Mouse (Mus musculus): ENCODE results near the gene Slc47a2. TPM values are rescaled to one million over a fixed set of nuclear protein-coding genes. Genes with fewer than 3 reads are reported as not detected.

Gene Slc47a2
- polyA plus RNA-seq, 1 experiment from 2014 or later, result not detected

GRCm38 (mm10) chr11:61364096-61364495 lies 21.4 kb upstream of the Slc47a2 start:
- H3K4me3 ChIP-seq, result no peak overlapping the region
- H3K4me1 ChIP-seq, result no peaks in the 10 kb centered on the region
- H3K9ac ChIP-seq, result no peak overlapping the region
- no peak overlapping the region for H3K27ac ChIP-seq
- H3K36me3 ChIP-seq, result no peaks in the 10 kb centered on the region
- 85% methylated on average over 6 of the region's 6 CpGs for WGBS
- H3K4me2 ChIP-seq (replicated peaks), result no peak overlapping the region
- no peak for ATAC-seq (ENCODE audit: insufficient number of reproducible peaks, insufficient read depth, low FRiP score, low TSS enrichment)
- no peaks in the 10 kb centered on the region for H3K9me3 ChIP-seq
- H3K27me3 ChIP-seq, result no peaks in the 10 kb centered on the region

- no peaks in the 10 kb centered on the region for H3K36me3 ChIP-seq
- H3K4me1 ChIP-seq, result no peaks in the 10 kb centered on the region
- no peaks in the 10 kb centered on the region for H3K9me3 ChIP-seq
- H3K27me3 ChIP-seq, result no peaks in the 10 kb centered on the region
- WGBS, result 89% methylated on average over 11 of the region's 11 CpGs
- no peak overlapping the region for H3K27ac ChIP-seq
- no peak overlapping the region for H3K9ac ChIP-seq
- H3K4me2 ChIP-seq (replicated peaks), result no peak overlapping the region
- ATAC-seq (ENCODE audit: insufficient number of reproducible peaks, insufficient read depth, low FRiP score, low TSS enrichment), result no peak
- H3K4me3 ChIP-seq, result no peak overlapping the region
Observed at GRCm38 (mm10) chr11:61361515-61362190, 19.0 kb upstream of the Slc47a2 start.

- Histone ChIP-seq H3K4me2 (replicated peaks) (no peak overlapping the region), H3K9me3 (no peaks in the 10 kb centered on the region), H3K27ac (no peak overlapping the region), H3K36me3 (no peaks in the 10 kb centered on the region), H3K4me1 (0 out of 2 replicates have a peak, but pooled peaks cover 5% of the 10 kb centered on the region), H3K9ac (no peak overlapping the region), H3K4me3 (no peak overlapping the region), H3K27me3 (no peaks in the 10 kb centered on the region)
- ATAC-seq (ENCODE audit: insufficient number of reproducible peaks, insufficient read depth, low FRiP score, low TSS enrichment), result no peak
- WGBS, result 79% methylated on average over 9 of the region's 9 CpGs
Observed at GRCm38 (mm10) chr11:61356600-61356999, 13.9 kb upstream of the Slc47a2 start.

GRCm38 (mm10) chr11:61356111-61356510 lies 13.5 kb upstream of the Slc47a2 start:
- Histone ChIP-seq H3K4me2 (replicated peaks) (no peak overlapping the region), H3K4me1 (0 out of 2 replicates have a peak, but pooled peaks cover 5% of the 10 kb centered on the region), H3K9ac (no peak overlapping the region), H3K4me3 (no peak overlapping the region), H3K36me3 (no peaks in the 10 kb centered on the region), H3K27ac (no peak overlapping the region), H3K27me3 (no peaks in the 10 kb centered on the region), H3K9me3 (no peaks in the 10 kb centered on the region)
- WGBS, result 64% methylated on average over 6 of the region's 6 CpGs
- ATAC-seq (ENCODE audit: insufficient number of reproducible peaks, insufficient read depth, low FRiP score, low TSS enrichment), result no peak

GRCm38 (mm10) chr11:61355351-61355750 lies 12.7 kb upstream of the Slc47a2 start:
- H3K27ac ChIP-seq, result no peak overlapping the region
- ATAC-seq (ENCODE audit: insufficient number of reproducible peaks, insufficient read depth, low FRiP score, low TSS enrichment), result no peak
- H3K9ac ChIP-seq, result no peak overlapping the region
- H3K9me3 ChIP-seq, result no peaks in the 10 kb centered on the region
- 0 out of 2 replicates have a peak, but pooled peaks cover 5% of the 10 kb centered on the region for H3K4me1 ChIP-seq
- no peak overlapping the region for H3K4me2 ChIP-seq (replicated peaks)
- no peaks in the 10 kb centered on the region for H3K36me3 ChIP-seq
- 93% methylated on average over 5 of the region's 5 CpGs for WGBS
- H3K27me3 ChIP-seq, result no peaks in the 10 kb centered on the region
- no peak overlapping the region for H3K4me3 ChIP-seq

GRCm38 (mm10) chr11:61354346-61354745 lies 11.7 kb upstream of the Slc47a2 start:
- H3K4me3 ChIP-seq, result no peak overlapping the region
- 0 out of 2 replicates have a peak, but pooled peaks cover 5% of the 10 kb centered on the region for H3K4me1 ChIP-seq
- WGBS, result 83% methylated on average over 6 of the region's 6 CpGs
- no peak overlapping the region for H3K4me2 ChIP-seq (replicated peaks)
- H3K36me3 ChIP-seq, result no peaks in the 10 kb centered on the region
- ATAC-seq (ENCODE audit: insufficient number of reproducible peaks, insufficient read depth, low FRiP score, low TSS enrichment), result no peak
- no peaks in the 10 kb centered on the region for H3K27me3 ChIP-seq
- no peak overlapping the region for H3K9ac ChIP-seq
- no peaks in the 10 kb centered on the region for H3K9me3 ChIP-seq
- no peak overlapping the region for H3K27ac ChIP-seq

GRCm38 (mm10) chr11:61353038-61353437 lies 10.4 kb upstream of the Slc47a2 start:
- WGBS, result 66% methylated on average over 2 of the region's 2 CpGs
- Histone ChIP-seq H3K9me3 (no peaks in the 10 kb centered on the region), H3K36me3 (no peaks in the 10 kb centered on the region), H3K27me3 (no peaks in the 10 kb centered on the region), H3K27ac (no peak overlapping the region), H3K9ac (no peak overlapping the region), H3K4me1 (0 out of 2 replicates have a peak, but pooled peaks cover 5% of the 10 kb centered on the region), H3K4me2 (replicated peaks) (no peak overlapping the region), H3K4me3 (no peak overlapping the region)
- no peak for ATAC-seq (ENCODE audit: insufficient number of reproducible peaks, insufficient read depth, low FRiP score, low TSS enrichment)

- no peak overlapping the region for H3K4me3 ChIP-seq
- no peaks in the 10 kb centered on the region for H3K9me3 ChIP-seq
- no peak overlapping the region for H3K9ac ChIP-seq
- no peaks in the 10 kb centered on the region for H3K36me3 ChIP-seq
- no peak overlapping the region for H3K27ac ChIP-seq
- H3K4me2 ChIP-seq (replicated peaks), result no peak overlapping the region
- H3K27me3 ChIP-seq, result no peaks in the 10 kb centered on the region
- WGBS, result 56% methylated on average over 9 of the region's 9 CpGs
- ATAC-seq (ENCODE audit: insufficient number of reproducible peaks, insufficient read depth, low FRiP score, low TSS enrichment), result no peak
- 0 out of 2 replicates have a peak, but pooled peaks cover 5% of the 10 kb centered on the region for H3K4me1 ChIP-seq
Observed at GRCm38 (mm10) chr11:61352138-61352651, 9.5 kb upstream of the Slc47a2 start.

- Histone ChIP-seq H3K36me3 (no peaks in the 10 kb centered on the region), H3K27ac (no peak overlapping the region), H3K9me3 (no peaks in the 10 kb centered on the region), H3K4me3 (no peak overlapping the region), H3K4me2 (replicated peaks) (no peak overlapping the region), H3K4me1 (no peaks in the 10 kb centered on the region), H3K27me3 (peaks cover 10% of the 10 kb centered on the region; the same call in 1 of the 2 replicates), H3K9ac (no peak overlapping the region)
- WGBS, result 9% methylated on average over 8 of the region's 8 CpGs
- ATAC-seq (ENCODE audit: insufficient number of reproducible peaks, insufficient read depth, low FRiP score, low TSS enrichment), result no peak
Observed at GRCm38 (mm10) chr11:61349337-61349736, 6.7 kb upstream of the Slc47a2 start.

GRCm38 (mm10) chr11:61346133-61346532 lies 3.5 kb upstream of the Slc47a2 start:
- Histone ChIP-seq H3K9ac (no peak overlapping the region), H3K4me1 (peaks cover 12% of the 10 kb centered on the region; the same call in 1 of the 2 replicates), H3K27me3 (peaks cover 43% of the 10 kb centered on the region), H3K4me2 (replicated peaks) (no peak overlapping the region), H3K27ac (no peak overlapping the region), H3K9me3 (no peaks in the 10 kb centered on the region), H3K4me3 (no peak overlapping the region), H3K36me3 (no peaks in the 10 kb centered on the region)
- 56% methylated on average over 8 of the region's 8 CpGs for WGBS
- no peak for ATAC-seq (ENCODE audit: insufficient number of reproducible peaks, insufficient read depth, low FRiP score, low TSS enrichment)

- Histone ChIP-seq H3K4me2 (replicated peaks) (peak overlapping the region; percentile 64), H3K9ac (no peak overlapping the region), H3K36me3 (no peaks in the 10 kb centered on the region), H3K4me1 (peaks cover 12% of the 10 kb centered on the region; the same call in 1 of the 2 replicates), H3K27me3 (peaks cover 49% of the 10 kb centered on the region), H3K9me3 (no peaks in the 10 kb centered on the region), H3K27ac (no peak overlapping the region), H3K4me3 (peak overlapping the region; percentile 35)
- ATAC-seq (ENCODE audit: insufficient number of reproducible peaks, insufficient read depth, low FRiP score, low TSS enrichment), result no peak
- 18% methylated on average over 10 of the region's 10 CpGs for WGBS
Observed at GRCm38 (mm10) chr11:61341971-61342370, 689 bp downstream of the Slc47a2 start.

- Histone ChIP-seq H3K27me3 (peaks cover 49% of the 10 kb centered on the region), H3K4me3 (no peak overlapping the region)
Observed at GRCm38 (mm10) chr11:61341233-61341632, 1.4 kb downstream of the Slc47a2 start.

More at GRCm38 (mm10) chr11:61341233-61341632, 1.4 kb downstream of the Slc47a2 start:
- 74% methylated on average over 4 of the region's 4 CpGs for WGBS
- Histone ChIP-seq H3K9ac (no peak overlapping the region), H3K4me1 (peaks cover 12% of the 10 kb centered on the region; the same call in 1 of the 2 replicates), H3K27ac (no peak overlapping the region), H3K36me3 (no peaks in the 10 kb centered on the region), H3K9me3 (no peaks in the 10 kb centered on the region), H3K4me2 (replicated peaks) (no peak overlapping the region)
- no peak for ATAC-seq (ENCODE audit: insufficient number of reproducible peaks, insufficient read depth, low FRiP score, low TSS enrichment)
